ENCODE assay signal across 8 mouse cellular contexts in genomic region chr3:87525837-87526570, GRCm38 (mm10). TPM values are rescaled to one million over a fixed set of nuclear protein-coding genes. Genes with fewer than 3 reads are reported as not detected.
DNase-seq lines count a peak whose midpoint lies in the region; ATAC-seq and TF ChIP-seq lines count a peak whose summit lies in the region.

No protein-coding gene starts in this region.

- peak overlapping the region; percentile 77 for H3K4me3 ChIP-seq in forebrain, postnatal 0 days (ENCODE audit: low read depth, low read length)
- peak overlapping the region; percentile 99 for H3K4me3 ChIP-seq in kidney, postnatal 0 days (replicated peaks; ENCODE audit: low read depth, low read length)

- CTCF ChIA-PET in Patski (lab: Charles Lee): interaction anchor here (1.2 to 1.4 kb wide), 2 partner anchors 22 to 25 kb away, joined by 3 to 4 read pairs; no protein-coding TSS in a partner anchor

- peaks cover 40% of the 10 kb centered on the region for H3K36me3 ChIP-seq in forebrain, postnatal 0 days (ENCODE audit: insufficient read depth)
- H3K36me3 ChIP-seq in kidney, postnatal 0 days (ENCODE audit: insufficient read depth, low read length): peaks cover 28% of the 10 kb centered on the region

- peaks cover 7% of the 10 kb centered on the region for H3K27me3 ChIP-seq in Patski
- no peaks in the 10 kb centered on the region for H3K27me3 ChIP-seq in forebrain, postnatal 0 days (ENCODE audit: insufficient read depth, low read length)
- no peaks in the 10 kb centered on the region for H3K27me3 ChIP-seq in kidney, postnatal 0 days (ENCODE audit: insufficient read depth, low read length)

- peak overlapping the region; percentile 77 for H3K27ac ChIP-seq in forebrain, postnatal 0 days (ENCODE audit: low read depth, low read length)
- peak overlapping the region; percentile 85 for H3K27ac ChIP-seq in kidney, postnatal 0 days

- POLR2A ChIA-PET in Patski (lab: Charles Lee): interaction anchor here (0.6 to 1.4 kb wide), 6 partner anchors 11 to 602 kb away, joined by 3 to 4 read pairs (median 3); no protein-coding TSS in a partner anchor

- peak overlapping the region; percentile 50 for H3K4me2 ChIP-seq in forebrain, postnatal 0 days (ENCODE audit: low read depth)
- peak overlapping the region; percentile 67 for H3K4me2 ChIP-seq in kidney, postnatal 0 days (ENCODE audit: low read length)

- no peaks in the 10 kb centered on the region for H3K9me3 ChIP-seq in forebrain, postnatal 0 days (ENCODE audit: low read length)
- H3K9me3 ChIP-seq in kidney, postnatal 0 days (replicated peaks; ENCODE audit: low read length): no peaks in the 10 kb centered on the region

- peaks cover 7% of the 10 kb centered on the region; the same call in 1 of the 2 replicates for H3K4me1 ChIP-seq in forebrain, postnatal 0 days (ENCODE audit: insufficient read depth)
- H3K4me1 ChIP-seq in kidney, postnatal 0 days (replicated peaks; ENCODE audit: insufficient read depth, low read length): 0 out of 2 replicates have a peak, but pooled peaks cover 12% of the 10 kb centered on the region

- no peak for TF ChIP-seq CTCF in Patski (IDR thresholded peaks at IDR 0.05)
- no peak for TF ChIP-seq CTCF in forebrain, postnatal 0 days (IDR thresholded peaks at IDR 0.05; ENCODE audit: low read depth)
- no peak for TF ChIP-seq CTCF in kidney, postnatal 0 days (IDR thresholded peaks at IDR 0.05; ENCODE audit: low read depth)

- ATAC-seq in Patski: peak; percentile 51
- peak; percentile 51 for ATAC-seq in forebrain, postnatal 0 days
- ATAC-seq in kidney, postnatal 0 days (replicated peaks; ENCODE audit: low FRiP score, low read depth): peak; percentile 54
- peak; percentile 11; the same call in 1 of the 2 replicates for ATAC-seq in megakaryocyte-erythroid progenitor cell, adult 5-6 weeks (replicated peaks; ENCODE audit: low FRiP score, low TSS enrichment, poor library complexity, severe bottlenecking)

- 7% methylated on average over 27 of the region's 27 CpGs for WGBS in forebrain, postnatal 0 days
- under 1% methylated on average over 27 of the region's 27 CpGs for WGBS in kidney, postnatal 0 days

- peak overlapping the region; percentile 95 for H3K9ac ChIP-seq in forebrain, postnatal 0 days
- peak overlapping the region; percentile 99 for H3K9ac ChIP-seq in kidney, postnatal 0 days (ENCODE audit: low read depth, low read length)

- DNase-seq in cerebellum, adult 9-10 months: peak; percentile 46
- DNase-seq in cerebellum, adult 8-10 months: no peak
- DNase-seq in Patski (ENCODE audit: low read depth, low spot score): no peak
- peak; percentile 34 for DNase-seq in forebrain, postnatal 0 days
- DNase-seq in kidney, postnatal 0 days (ENCODE audit: low spot score): peak; percentile 46
- no peak for DNase-seq in ovary, adult 18-20 months (ENCODE audit: low spot score)
- no peak for DNase-seq in gastrocnemius, postnatal 4 days (ENCODE audit: low spot score in 2 of 2)

- in situ Hi-C loops in Patski (cut with MboI; ENCODE audit: low pct_unique_long_range_greater_than_20kb): no loop called here

RNA-seq across cellular contexts. Expression of gene Etv3, which starts 0.8 kb away (rescaled TPM):
- polyA plus RNA-seq in Patski (2021): 17.7 TPM
- 9.8 and 13.8 TPM in 2 replicates for total RNA-seq in forebrain, postnatal 0 days (2014; rRNA removed)
- polyA plus RNA-seq in forebrain, postnatal 0 days (2015; fragmentation: Nextera tagmentation; extraction: Ambion mirVana): 5.0 and 6.0 TPM in 2 replicates
- polyA plus RNA-seq in kidney, postnatal 0 days (2015; fragmentation: Nextera tagmentation; extraction: Ambion mirVana): 10.2 and 10.9 TPM in 2 replicates
- 8.6 and 11.5 TPM in 2 replicates for total RNA-seq in megakaryocyte-erythroid progenitor cell, adult 5-6 weeks (2014; fragmentation: Nextera tagmentation)
- total RNA-seq in megakaryocyte-erythroid progenitor cell, adult 5-6 weeks (2017): 6.2 and 8.0 TPM in 2 replicates
- total RNA-seq in gastrocnemius, postnatal 4 days (2021): 10 to 100 TPM; 14.3 to 15.3 TPM

Comparison
In these comparisons a context has a peak if more than half of its experiments do, and no peak if none do; other contexts are left out.
1. DNase-seq: peak in cerebellum, adult 9-10 months (single experiment), forebrain, postnatal 0 days (single experiment) and kidney, postnatal 0 days (single experiment); none in cerebellum, adult 8-10 months (single experiment), Patski (single experiment), ovary, adult 18-20 months (single experiment) and gastrocnemius, postnatal 4 days (0 of 2).
2. Peak in every context shown above with its lines, with median percentiles within 50 percentile points of each other: ATAC-seq.